Mouse (Mus musculus): Measurements from ENCODE around the gene Ptpra. TPM values are rescaled to one million over a fixed set of nuclear protein-coding genes. Genes with fewer than 3 reads are reported as not detected.
"Not testable (repeated sequence)": the region's sequence is repeated elsewhere in the genome, so short reads cannot be mapped to it uniquely, and the experiment has no call there.

Ptpra gene
- polyA plus RNA-seq, 1 experiment from 2014 or later = 138 TPM

DNA sequence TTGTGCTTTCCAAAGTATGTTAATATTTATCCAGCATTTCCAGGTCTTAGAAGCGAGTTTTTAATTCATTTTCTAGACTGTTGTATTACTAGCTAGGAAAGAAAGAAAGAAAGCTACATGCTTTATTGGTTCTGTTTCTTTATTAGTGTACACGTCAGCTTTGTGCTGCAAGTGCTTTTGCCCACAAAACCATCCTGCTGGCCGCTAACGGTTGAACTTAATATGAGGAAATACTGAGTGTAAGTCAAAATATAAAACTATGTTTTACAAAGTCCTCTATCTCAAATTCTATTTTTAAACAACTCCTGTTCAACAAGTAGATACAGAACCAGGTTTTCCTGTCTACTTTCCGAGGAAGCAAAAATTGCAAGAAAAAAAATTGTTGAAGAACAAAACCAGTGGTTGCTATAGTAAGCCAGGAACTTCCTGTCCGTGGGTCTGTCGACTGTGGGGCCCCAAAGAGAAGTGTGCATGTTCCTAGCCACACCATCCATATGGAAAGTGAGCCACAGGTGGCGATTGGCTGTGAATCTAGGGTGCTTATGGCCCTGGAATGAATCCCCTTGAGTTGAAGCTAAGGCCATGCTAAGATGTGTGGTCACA is 22.9 kb downstream of the Ptpra start:
- H3K27ac ChIP-seq = no peak overlapping the region
- no peak overlapping the region for H3K4me2 ChIP-seq
- H3K4me3 ChIP-seq (replicated peaks) = no peak overlapping the region
- H3K4me1 ChIP-seq = peaks cover 30% of the 10 kb centered on the region
- 80% methylated on average over 8 of the region's 8 CpGs for WGBS
- no peak overlapping the region for H3K9ac ChIP-seq
- H3K36me3 ChIP-seq (replicated peaks) = no peaks in the 10 kb centered on the region
- H3K9me3 ChIP-seq = no peaks in the 10 kb centered on the region
- H3K27me3 ChIP-seq = no peaks in the 10 kb centered on the region
- ATAC-seq (ENCODE audit: low FRiP score) = no peak

DNA sequence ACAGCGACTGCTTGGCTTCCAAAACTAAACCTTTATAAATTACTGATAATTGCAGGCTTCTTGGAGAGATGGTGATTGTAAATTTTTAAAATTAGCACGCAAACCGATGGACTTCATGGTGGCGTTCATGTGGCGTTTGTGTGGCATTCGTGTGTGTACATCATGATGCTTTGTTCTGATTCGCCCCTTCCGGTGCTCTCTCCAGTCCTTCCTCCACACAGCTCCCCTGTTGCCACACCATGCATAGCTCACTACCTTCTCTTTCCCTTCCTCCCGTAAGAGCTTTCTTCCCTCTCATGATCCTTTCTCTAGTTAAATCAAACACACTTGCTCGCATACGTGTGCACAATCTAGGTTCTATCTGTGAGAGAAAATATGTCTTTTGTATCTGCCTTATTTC is 25.7 kb downstream of the Ptpra start:
- H3K9ac ChIP-seq = no peak overlapping the region
- H3K4me1 ChIP-seq = peaks cover 7% of the 10 kb centered on the region; the same call in 1 of the 2 replicates
- H3K9me3 ChIP-seq = no peaks in the 10 kb centered on the region
- H3K36me3 ChIP-seq (replicated peaks) = no peaks in the 10 kb centered on the region
- H3K4me3 ChIP-seq (replicated peaks) = no peak overlapping the region
- H3K4me2 ChIP-seq = no peak overlapping the region
- 94% methylated on average over 11 of the region's 11 CpGs for WGBS
- ATAC-seq (ENCODE audit: low FRiP score) = no peak
- H3K27ac ChIP-seq = no peak overlapping the region
- no peaks in the 10 kb centered on the region for H3K27me3 ChIP-seq

DNA sequence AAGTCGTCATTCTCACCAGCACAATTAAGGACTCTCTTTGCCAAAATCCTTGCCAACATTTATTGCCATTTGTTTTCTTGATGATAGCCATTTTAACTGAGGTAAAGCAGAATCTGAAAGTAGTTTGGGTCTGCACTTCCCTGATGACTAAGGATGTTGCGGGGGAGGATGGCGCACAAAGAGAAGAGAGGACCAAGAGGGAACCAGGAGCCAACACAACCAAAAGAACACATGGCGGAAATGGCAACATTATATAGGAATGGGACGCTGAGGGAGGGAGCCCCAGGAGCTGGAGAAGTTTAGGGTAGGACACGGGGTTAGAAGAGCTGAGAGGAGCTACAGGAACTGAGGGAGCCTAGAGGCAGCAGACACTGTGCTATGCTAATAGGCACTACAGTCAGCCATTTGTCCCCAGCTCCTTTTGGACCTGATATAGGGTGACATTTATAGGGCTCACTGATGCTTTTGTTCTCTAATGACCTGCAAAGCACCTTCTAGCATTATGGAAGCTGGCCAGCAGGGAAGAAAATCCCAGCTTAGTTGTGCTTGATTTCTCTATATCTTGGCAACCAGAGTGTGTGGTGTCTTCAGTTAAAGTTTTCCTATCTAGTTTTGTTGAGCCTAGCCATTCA is 26.7 kb downstream of the Ptpra start:
- peaks cover 7% of the 10 kb centered on the region; the same call in 1 of the 2 replicates for H3K4me1 ChIP-seq
- no peak for ATAC-seq (ENCODE audit: low FRiP score)
- no peaks in the 10 kb centered on the region for H3K27me3 ChIP-seq
- H3K9ac ChIP-seq = no peak overlapping the region
- no peak overlapping the region for H3K4me3 ChIP-seq (replicated peaks)
- no peak overlapping the region for H3K4me2 ChIP-seq
- no peaks in the 10 kb centered on the region for H3K9me3 ChIP-seq
- 82% methylated on average over 6 of the region's 6 CpGs for WGBS
- H3K27ac ChIP-seq = no peak overlapping the region
- no peaks in the 10 kb centered on the region for H3K36me3 ChIP-seq (replicated peaks)

DNA sequence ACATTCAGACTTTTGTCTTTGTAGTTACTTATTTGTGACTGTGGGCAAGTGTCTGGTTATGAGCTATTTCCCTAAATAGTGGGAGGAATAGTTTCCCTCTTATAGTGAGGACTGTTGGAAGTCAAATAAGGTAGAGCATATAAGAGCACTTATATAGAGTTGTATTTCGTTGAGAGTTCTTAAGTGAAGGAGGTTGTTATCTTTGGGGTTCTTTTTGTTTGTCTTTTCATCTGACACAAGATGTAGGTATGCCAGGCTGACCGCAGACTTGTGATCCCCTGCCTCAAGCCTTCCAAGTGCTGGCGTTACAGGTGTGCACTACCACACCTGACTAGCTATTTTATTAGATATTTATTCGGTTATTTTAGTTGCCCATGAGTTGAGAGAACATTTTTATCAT is 32.1 kb downstream of the Ptpra start:
- no peak overlapping the region for H3K4me3 ChIP-seq (replicated peaks)
- H3K4me2 ChIP-seq = no peak overlapping the region
- no peak overlapping the region for H3K27ac ChIP-seq
- ATAC-seq (ENCODE audit: low FRiP score) = no peak
- no peaks in the 10 kb centered on the region for H3K4me1 ChIP-seq
- no peaks in the 10 kb centered on the region for H3K36me3 ChIP-seq (replicated peaks)
- 95% methylated on average over 4 of the region's 4 CpGs for WGBS
- no peak overlapping the region for H3K9ac ChIP-seq
- no peaks in the 10 kb centered on the region for H3K27me3 ChIP-seq
- no peaks in the 10 kb centered on the region for H3K9me3 ChIP-seq

DNA sequence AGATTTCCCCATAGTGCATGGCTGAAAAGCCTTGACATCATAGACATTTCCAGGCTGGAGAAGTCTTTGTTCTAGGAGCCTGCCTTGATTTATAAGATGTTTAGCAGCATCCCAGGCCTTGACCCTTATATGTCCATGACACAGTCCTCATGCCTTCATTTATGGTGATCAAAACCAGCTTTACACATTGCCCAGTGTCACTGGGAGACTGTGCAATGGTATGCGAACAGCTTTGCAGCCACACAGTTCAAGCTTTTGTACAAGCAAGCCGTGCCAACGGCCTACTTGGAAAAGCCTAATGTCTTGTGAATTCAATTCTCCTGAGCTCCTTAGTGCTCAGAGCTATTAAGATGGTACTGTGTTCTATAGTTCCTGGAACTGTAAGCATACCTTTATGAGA is 32.6 kb downstream of the Ptpra start:
- H3K36me3 ChIP-seq (replicated peaks) = no peaks in the 10 kb centered on the region
- ATAC-seq (ENCODE audit: low FRiP score) = no peak
- H3K27ac ChIP-seq = no peak overlapping the region
- H3K9ac ChIP-seq = no peak overlapping the region
- no peak overlapping the region for H3K4me3 ChIP-seq (replicated peaks)
- H3K9me3 ChIP-seq = no peaks in the 10 kb centered on the region
- peaks cover 3% of the 10 kb centered on the region; the same call in 1 of the 2 replicates for H3K4me1 ChIP-seq
- 70% methylated on average over 3 of the region's 3 CpGs for WGBS
- no peak overlapping the region for H3K4me2 ChIP-seq
- H3K27me3 ChIP-seq = no peaks in the 10 kb centered on the region

DNA sequence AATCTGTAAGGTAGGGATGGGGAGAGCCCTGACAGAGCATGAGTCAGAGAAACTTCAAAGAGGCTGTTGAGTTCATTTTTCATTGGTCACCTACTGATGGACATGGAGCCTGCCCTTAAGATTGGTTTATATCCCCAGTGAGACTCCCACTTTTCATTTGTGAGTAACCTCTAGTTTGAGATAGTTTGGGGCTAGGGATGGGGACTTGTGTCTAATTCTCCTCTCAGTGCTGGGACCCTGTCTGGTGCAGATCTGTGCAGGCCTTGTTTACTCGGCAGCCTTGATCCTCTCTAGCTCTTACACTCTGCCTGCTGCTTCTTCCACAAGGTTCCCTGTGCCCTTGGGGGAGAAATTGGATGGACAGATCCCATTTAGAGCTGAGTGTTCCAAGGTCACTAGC is 34.1 kb downstream of the Ptpra start:
- Histone ChIP-seq H3K4me3 (replicated peaks) (no peak overlapping the region), H3K9me3 (no peaks in the 10 kb centered on the region), H3K27ac (no peak overlapping the region), H3K4me1 (peaks cover 7% of the 10 kb centered on the region; the same call in 1 of the 2 replicates), H3K4me2 (no peak overlapping the region), H3K36me3 (replicated peaks) (no peaks in the 10 kb centered on the region), H3K27me3 (no peaks in the 10 kb centered on the region), H3K9ac (no peak overlapping the region)
- no peak for ATAC-seq (ENCODE audit: low FRiP score)
- WGBS = 86% methylated on average over 1 of the region's 1 CpGs

DNA sequence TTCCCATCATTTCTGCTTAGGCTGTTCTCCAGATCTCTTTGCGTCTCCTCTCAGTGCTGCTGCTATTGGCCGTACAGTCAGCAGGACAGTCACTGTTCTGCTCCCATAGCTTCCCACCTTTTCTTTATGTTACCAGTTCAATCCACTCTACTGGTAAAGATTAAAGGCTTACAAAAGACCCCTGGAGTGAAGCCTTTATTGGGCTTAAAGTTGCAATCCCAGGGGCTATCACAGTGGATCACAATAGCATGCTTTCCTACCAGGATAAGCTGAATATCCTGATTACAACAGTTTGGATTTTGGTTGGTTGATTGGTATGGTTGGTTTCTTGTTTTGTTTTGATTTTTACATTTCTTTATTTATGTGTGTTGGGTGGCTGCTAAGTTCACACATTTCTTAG is 37.9 kb downstream of the Ptpra start:
- Histone ChIP-seq H3K9me3 (0 out of 2 replicates have a peak, but pooled peaks cover 8% of the 10 kb centered on the region), H3K4me3 (replicated peaks) (no peak overlapping the region), H3K9ac (no peak overlapping the region), H3K36me3 (replicated peaks) (peaks cover 3% of the 10 kb centered on the region; the same call in 1 of the 2 replicates), H3K4me1 (peaks cover 22% of the 10 kb centered on the region), H3K27ac (no peak overlapping the region), H3K27me3 (no peaks in the 10 kb centered on the region), H3K4me2 (no peak overlapping the region)
- ATAC-seq (ENCODE audit: low FRiP score) = no peak
- 42% methylated on average over 2 of the region's 2 CpGs for WGBS

DNA sequence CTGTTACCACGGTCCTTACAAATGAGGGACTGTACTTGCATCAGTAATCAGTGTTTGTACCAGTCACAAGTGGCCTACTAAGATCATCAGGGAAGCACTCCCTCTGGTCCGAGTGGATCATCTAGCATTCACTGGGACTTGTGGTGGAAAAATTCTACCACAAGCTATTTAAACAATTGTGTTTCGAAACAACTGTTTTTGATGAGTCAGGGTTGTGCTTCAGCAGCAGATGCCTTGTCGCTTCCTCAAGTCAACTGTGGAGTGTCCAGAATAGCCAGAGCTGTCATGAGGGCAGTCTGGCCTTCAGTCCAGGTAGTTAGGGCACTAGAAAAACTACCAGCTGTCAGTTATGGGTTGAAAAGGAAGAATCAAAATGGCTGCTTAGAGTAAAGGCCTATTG is 38.5 kb downstream of the Ptpra start:
- no peak for ATAC-seq (ENCODE audit: low FRiP score)
- no peak overlapping the region for H3K4me3 ChIP-seq (replicated peaks)
- peaks cover 22% of the 10 kb centered on the region for H3K4me1 ChIP-seq
- H3K27ac ChIP-seq = no peak overlapping the region
- H3K27me3 ChIP-seq = no peaks in the 10 kb centered on the region
- 0 out of 2 replicates have a peak, but pooled peaks cover 10% of the 10 kb centered on the region for H3K9me3 ChIP-seq
- H3K9ac ChIP-seq = no peak overlapping the region
- WGBS = 84% methylated on average over 4 of the region's 4 CpGs
- H3K4me2 ChIP-seq = no peak overlapping the region
- H3K36me3 ChIP-seq (replicated peaks) = peaks cover 3% of the 10 kb centered on the region; the same call in 1 of the 2 replicates

DNA sequence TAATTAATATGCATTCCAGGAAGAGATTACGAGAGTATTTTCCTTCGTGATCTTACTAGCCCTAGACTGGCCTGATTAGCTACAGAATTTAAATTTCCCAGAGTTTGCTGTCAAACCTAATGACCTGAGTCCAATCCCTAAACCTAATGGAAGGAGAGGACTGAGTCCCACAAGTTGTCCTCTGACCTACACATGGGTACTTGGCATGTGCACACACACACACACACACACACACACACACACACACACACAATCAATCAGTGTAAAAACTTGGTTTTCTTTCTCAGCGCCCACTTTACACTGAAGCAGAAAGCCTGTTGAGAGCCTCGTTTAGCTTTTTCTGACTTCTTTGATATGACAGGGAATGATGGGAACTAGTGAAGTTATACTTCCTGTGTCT is 41.1 kb downstream of the Ptpra start:
- WGBS = 10% methylated on average over 4 of the region's 4 CpGs
- no peak overlapping the region for H3K9ac ChIP-seq

DNA sequence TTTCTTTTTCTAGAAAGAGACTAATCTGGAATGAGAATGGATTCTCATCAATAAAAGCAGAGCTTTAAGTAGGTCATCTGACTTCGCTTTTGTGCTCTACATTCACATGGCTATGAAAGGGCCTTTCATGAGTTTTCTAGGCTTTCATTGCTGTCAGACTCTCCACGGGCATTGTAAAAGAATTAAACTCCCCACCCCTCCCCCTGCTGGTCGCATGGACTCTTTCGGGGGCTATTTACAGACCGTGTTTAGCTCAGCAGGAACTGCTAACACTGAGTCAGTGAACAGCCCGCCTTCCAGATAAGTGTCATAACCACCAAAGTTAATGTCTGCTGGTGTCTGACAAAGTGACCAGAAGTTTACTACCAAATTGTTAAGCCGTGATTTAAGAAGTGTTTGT is 41.5 kb downstream of the Ptpra start:
- Histone ChIP-seq H3K9me3 (0 out of 2 replicates have a peak, but pooled peaks cover 10% of the 10 kb centered on the region), H3K4me3 (replicated peaks) (no peak overlapping the region), H3K9ac (no peak overlapping the region), H3K27ac (peak overlapping the region; percentile 86), H3K36me3 (replicated peaks) (peaks cover 3% of the 10 kb centered on the region; the same call in 1 of the 2 replicates), H3K4me1 (peaks cover 33% of the 10 kb centered on the region), H3K4me2 (no peak overlapping the region), H3K27me3 (no peaks in the 10 kb centered on the region)
- 5% methylated on average over 7 of the region's 7 CpGs for WGBS
- peak; percentile 88 for ATAC-seq (ENCODE audit: low FRiP score)

More for the DNA sequence above, 41.1 kb downstream of the Ptpra start:
- Histone ChIP-seq H3K4me2 (0 out of 2 replicates have a peak overlapping the region, but pooled peaks have one; percentile 5), H3K36me3 (replicated peaks) (peaks cover 3% of the 10 kb centered on the region; the same call in 1 of the 2 replicates), H3K9me3 (0 out of 2 replicates have a peak, but pooled peaks cover 10% of the 10 kb centered on the region), H3K27ac (peak overlapping the region; percentile 85), H3K27me3 (no peaks in the 10 kb centered on the region), H3K4me1 (peaks cover 30% of the 10 kb centered on the region), H3K4me3 (replicated peaks) (no peak overlapping the region)
- peak; percentile 59 for ATAC-seq (ENCODE audit: low FRiP score)

DNA sequence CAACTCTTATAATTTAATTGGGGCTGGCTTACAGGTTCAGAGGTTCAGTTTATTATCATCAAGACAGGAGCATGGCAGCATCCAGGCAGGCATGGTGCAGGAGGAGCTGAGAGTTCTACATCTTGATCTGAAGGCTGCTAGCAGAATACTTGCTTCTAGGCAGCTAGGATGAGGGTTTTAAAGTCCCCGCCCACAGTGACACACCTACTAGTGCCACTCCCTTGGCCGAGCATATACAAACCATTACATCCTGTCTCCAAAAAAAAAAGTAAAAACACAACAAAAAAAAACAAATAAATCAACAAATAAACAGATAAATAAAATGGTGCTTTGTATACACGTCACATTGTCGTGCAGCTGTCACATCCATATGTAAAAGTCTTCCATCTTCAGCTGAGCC is 45.0 kb downstream of the Ptpra start:
- peaks cover 36% of the 10 kb centered on the region for H3K4me1 ChIP-seq
- not testable (repeated sequence) for H3K9me3 ChIP-seq; H3K9ac ChIP-seq; H3K27me3 ChIP-seq; H3K4me3 ChIP-seq (replicated peaks); H3K36me3 ChIP-seq (replicated peaks); H3K4me2 ChIP-seq; H3K27ac ChIP-seq; ATAC-seq (ENCODE audit: low FRiP score)
- WGBS = 89% methylated on average over 4 of the region's 4 CpGs

DNA sequence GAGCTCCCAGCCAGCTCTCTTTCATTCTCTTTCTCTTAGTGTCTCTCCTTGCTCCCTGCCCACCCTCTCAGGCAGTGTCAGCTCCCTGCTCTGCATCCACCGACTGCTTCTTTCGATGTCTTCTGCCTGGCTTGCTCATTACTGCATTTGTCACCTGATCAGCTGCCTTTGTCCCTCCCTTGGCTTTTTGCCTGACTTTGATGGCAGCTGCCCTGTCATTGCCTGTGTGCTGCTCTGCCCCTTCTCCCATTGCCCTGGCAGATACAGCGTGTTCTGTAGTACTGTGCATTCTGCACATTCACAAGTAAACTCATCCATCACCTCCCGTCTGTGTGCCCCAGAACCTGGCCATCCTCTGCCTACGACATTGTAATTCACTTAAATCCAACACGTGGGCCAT is 46.0 kb downstream of the Ptpra start:
- 0 out of 2 replicates have a peak overlapping the region, but pooled peaks have one; percentile 5 for H3K9ac ChIP-seq
- WGBS = 37% methylated on average over 6 of the region's 6 CpGs
- H3K27me3 ChIP-seq = no peaks in the 10 kb centered on the region
- peaks cover 33% of the 10 kb centered on the region for H3K4me1 ChIP-seq
- H3K27ac ChIP-seq = peak overlapping the region; percentile 62
- H3K4me2 ChIP-seq = 0 out of 2 replicates have a peak overlapping the region, but pooled peaks have one; percentile 8
- ATAC-seq (ENCODE audit: low FRiP score) = peak; percentile 60; the same call in 1 of the 2 replicates
- no peaks in the 10 kb centered on the region for H3K36me3 ChIP-seq (replicated peaks)
- no peak overlapping the region for H3K4me3 ChIP-seq (replicated peaks)
- 0 out of 2 replicates have a peak, but pooled peaks cover 7% of the 10 kb centered on the region for H3K9me3 ChIP-seq

All from forebrain, embryonic 12.5 days (tissue).